Mouse (Mus musculus) embryo, embryonic 11.5 days (tissue): ENCODE results near the gene Rab35.

Experiments used
- DNase-seq: peaks from one replicate; pipeline ENCODE4 v3.0.0-alpha.2; 2012; ENCODE audit warnings: low read depth, low spot score

Rab35 gene

GRCm38 (mm10) chr5:115631505-115632357 is at the start of gene Rab35:
Gene Rab35 (plus strand): TSS chr5:115631908.
- peak; percentile 86 for DNase-seq

DNA sequence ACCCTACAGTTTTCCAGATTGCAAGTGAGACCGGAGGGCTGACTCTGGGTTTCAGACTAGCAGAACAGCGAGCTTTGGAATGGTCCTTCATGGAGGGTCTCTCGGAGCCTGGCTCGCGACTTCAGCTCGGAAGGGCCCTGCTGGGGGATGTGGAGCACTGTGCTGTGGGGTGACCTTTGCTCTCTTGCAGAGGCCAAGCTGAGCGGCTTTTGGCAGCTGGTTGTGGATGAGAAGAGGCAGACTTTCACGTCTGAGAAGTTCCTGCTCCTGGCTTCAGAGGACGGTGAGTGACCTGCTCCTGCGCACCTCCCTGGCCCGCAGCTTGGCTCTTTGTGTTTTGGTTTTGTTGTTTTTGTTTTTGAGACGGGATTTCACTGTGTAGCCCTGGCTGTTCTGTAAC is 46.1 kb upstream of the Rab35 start:
- DNase-seq = no peak

- no peak for DNase-seq
These were observed 45.5 kb upstream of the Rab35 start for GRCm38 (mm10) chr5:115586166-115586565.

- no peak for DNase-seq
These were observed 44.9 kb upstream of the Rab35 start for GRCm38 (mm10) chr5:115586780-115587179.

DNA sequence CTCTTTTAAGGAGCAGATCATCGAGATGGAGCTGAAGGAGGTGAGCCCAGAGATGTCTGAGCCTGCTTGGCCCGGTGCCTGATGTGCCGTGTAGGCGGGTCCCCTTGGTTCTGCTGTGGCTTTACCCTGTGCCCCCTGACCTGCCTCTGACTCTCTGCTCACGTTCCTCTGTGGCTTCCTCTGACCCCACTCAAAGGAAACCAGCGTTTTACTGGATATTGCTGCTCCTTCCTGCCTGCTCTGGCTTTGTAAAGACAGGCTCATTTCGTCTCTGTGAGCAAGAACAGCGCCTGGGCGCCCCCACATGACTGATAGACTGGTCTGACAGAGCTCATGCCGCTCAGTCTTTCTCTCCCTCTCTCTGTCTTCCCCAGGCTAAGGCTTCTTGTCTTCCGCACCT is 40.7 kb upstream of the Rab35 start:
- no peak for DNase-seq

DNA sequence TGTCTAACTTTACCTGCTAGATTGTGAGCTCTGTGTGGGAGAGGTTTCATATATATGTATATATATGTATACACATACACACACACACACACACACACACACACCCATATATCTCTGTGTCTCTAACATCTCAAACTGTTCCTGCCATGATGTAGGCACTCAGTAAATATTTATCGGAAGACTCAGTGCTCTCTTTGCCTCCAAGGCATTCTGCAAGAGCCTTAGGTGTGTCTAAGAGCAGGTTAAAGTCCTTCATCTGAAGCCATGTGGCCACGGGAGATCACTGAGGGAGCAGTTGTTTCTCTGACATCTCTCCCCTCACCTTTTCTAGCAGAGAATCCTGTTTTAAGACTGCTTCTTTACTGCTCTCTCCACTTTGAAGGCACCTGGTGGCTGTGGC is 40.2 kb upstream of the Rab35 start:
- no peak for DNase-seq

- DNase-seq = no peak
These were observed 28.1 kb upstream of the Rab35 start for GRCm38 (mm10) chr5:115603561-115603960.

- no peak for DNase-seq
These were observed 20.1 kb upstream of the Rab35 start for GRCm38 (mm10) chr5:115611566-115611965.

GRCm38 (mm10) chr5:115613332-115613731 is 18.4 kb upstream of the Rab35 start:
- no peak for DNase-seq

- no peak for DNase-seq
These were observed 16.8 kb upstream of the Rab35 start for GRCm38 (mm10) chr5:115614948-115615347.

DNA sequence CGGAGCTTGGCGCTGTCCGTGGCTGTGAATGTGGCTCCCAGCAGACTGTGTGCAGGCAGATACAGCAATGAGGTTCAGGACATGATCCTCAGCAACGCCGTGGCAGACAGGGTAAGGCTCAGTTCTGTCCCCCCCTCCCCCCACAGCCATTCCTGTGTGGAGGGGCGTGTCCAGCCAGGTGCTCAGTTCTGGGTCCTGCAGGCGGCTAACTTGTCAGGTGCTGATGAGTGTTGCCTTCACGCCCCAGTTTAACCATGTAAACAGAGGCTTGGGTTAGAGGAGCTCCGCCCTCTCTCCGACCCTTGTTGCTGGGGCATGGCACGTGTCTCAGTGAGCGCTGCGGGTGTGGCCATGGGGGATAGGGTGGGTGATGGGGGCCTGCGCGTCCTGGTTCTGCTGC is 12.0 kb upstream of the Rab35 start:
- no peak for DNase-seq

DNA sequence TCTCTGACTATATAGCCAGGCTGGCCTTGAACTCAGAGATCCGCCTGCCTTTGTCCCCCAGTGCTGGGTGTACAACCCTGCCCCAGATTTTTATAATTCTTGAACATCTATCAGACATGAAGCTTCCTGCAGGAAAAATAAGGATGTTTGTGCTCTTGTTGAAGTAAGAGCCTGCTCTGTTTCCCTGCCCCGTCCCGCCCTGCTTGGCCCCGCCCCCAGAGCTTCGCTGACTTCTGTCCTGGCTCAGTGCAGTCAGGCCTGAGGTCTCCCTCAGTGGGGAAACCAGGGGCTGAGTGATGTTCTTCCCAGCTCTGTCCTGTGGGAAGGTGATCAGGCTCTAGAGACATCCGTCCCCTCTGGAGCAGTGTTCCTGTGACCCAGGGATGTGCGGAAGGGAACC is 9.0 kb upstream of the Rab35 start:
- no peak for DNase-seq

DNA sequence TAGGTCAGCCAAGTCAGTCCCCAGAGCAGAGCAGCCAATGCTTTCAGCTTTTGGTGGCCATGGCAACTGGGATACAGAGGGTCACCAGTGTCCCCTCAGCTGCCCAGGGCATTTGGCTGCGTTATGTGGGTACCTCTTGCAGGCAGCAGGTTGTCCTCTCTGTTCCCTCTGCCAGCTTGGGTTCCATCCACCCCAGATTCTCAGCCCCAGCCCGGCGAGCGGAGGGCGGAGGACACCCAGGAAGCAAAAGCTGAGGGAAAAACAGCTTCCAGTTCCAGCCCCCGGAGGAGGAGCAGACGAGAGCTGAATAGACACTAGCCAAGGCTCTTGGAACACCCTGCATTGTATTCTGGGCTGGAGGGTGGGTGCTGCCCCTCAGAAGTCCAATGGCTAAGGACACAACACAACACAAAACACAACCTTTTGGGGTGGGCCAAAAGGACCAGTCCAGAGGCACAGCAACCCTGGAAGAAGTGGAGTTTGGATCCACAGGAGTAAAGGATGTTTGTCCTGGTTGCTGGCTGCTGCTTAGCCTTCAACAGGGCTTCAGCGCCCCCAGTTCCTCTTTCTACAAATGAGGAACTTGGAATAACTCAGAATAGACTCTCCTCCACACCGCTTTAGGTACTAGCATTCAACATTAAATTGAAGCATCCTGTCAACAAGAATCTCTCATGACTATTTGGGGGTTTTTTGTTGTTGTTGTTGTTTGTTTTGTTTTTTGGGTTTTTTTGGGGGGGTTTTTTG is 7.8 kb upstream of the Rab35 start:
- DNase-seq = no peak

GRCm38 (mm10) chr5:115626237-115626886 is 5.3 kb upstream of the Rab35 start:
- DNase-seq = no peak

- DNase-seq = no peak
These were observed 3.6 kb upstream of the Rab35 start for GRCm38 (mm10) chr5:115628083-115628482.

GRCm38 (mm10) chr5:115629672-115630071 is 2.0 kb upstream of the Rab35 start:
- DNase-seq = no peak

DNA sequence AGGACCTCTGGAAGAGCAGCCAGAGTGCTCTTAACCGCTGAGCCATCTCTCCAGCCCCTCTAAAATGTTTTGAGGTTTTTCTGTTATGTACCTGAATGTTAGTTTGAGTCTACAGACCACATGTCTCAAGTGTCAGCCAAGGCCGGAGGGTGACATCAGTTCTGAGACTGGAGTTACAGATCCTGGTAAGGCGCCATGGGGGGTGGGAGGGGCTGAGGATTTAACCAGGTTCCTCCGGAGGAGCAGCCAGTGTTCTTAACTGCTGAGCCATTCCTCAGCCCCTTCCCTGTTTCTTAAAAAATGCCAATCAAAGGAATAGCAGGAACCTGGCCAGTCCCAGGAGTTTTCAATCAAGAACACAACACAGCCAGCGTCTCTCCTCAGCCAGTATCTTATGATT is 1.4 kb upstream of the Rab35 start:
- no peak for DNase-seq

- no peak for DNase-seq
These were observed 628 bp downstream of the Rab35 start for GRCm38 (mm10) chr5:115632358-115632714.

DNA sequence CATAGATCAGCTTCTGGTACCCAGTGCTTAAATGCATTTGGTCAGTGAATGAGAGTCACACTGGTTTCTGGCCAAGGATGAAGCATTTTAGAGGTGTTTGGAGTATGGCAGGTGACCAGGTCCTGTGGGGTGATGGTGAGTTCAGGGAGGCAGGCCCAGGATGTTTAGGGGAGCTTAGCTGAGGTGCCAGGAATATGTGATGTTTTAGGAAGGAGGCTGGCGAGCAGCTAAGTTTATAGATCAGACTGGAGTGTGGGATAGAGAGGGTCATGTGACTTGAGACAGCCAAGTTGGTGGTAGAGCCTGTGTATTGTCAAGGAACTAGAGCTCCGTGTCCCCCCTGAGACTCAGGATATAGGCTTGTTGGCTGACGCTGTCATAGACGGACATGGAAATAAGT is 1.4 kb downstream of the Rab35 start:
- no peak for DNase-seq

GRCm38 (mm10) chr5:115634046-115634445 is 2.3 kb downstream of the Rab35 start:
- DNase-seq = no peak

GRCm38 (mm10) chr5:115635536-115635935 is 3.8 kb downstream of the Rab35 start:
- no peak for DNase-seq

- no peak for DNase-seq
These were observed 12.5 kb downstream of the Rab35 start for GRCm38 (mm10) chr5:115644192-115644591.

DNA sequence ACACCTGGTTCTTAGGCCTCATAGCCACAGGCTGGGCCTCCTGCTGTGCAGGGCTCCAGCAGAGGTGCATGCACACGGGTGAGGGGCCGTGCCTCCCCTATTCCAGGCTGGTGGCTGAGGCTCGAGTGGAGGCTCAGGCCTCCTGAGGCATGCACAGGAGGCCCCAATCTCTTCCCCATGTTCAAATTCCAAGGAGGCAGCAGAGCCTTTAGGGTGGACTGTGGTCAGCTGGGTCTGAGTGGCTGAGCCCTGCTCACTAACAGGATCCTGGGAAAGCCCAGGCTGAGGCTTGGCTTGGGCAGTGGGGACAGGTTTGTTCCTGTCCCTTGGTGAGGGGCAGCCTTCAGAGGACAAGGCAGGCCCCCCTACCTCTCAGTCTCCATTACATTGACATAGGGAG is 17.2 kb downstream of the Rab35 start:
- DNase-seq = no peak
